Mouse (Mus musculus) kidney, embryonic 14.5 days (tissue): ENCODE data around the gene Nde1. TPM values are rescaled to one million over a fixed set of nuclear protein-coding genes. Genes with fewer than 3 reads are reported as not detected.

ENCODE experiments used
- ATAC-seq: fragments of 200-750 bp; cut with Nextera tagmentation; 2 replicates; pipeline ENCODE4 v1.8.0; 2017; ENCODE audit warnings: moderate number of reproducible peaks, mild to moderate bottlenecking, moderate TSS enrichment, moderate library complexity; ENCODE audit not compliant: low FRiP score, low TSS enrichment
- H3K27ac ChIP-seq: fragments of 300-500 bp; sonication (generic); 2 replicates; pipeline ENCODE4 v1.5.1; 2014; ENCODE audit warnings: low read depth, mild to moderate bottlenecking, low read length, moderate library complexity, mixed read lengths
- H3K27me3 ChIP-seq: fragments of 300-500 bp; sonication (generic); 2 replicates; pipeline ENCODE4 v1.6.1; 2014; ENCODE audit warnings: mild to moderate bottlenecking, low read length; ENCODE audit not compliant: control insufficient read depth, insufficient read depth
- H3K36me3 ChIP-seq: fragments of 300-500 bp; sonication (generic); 2 replicates; pipeline ENCODE4 v1.6.1; 2014; ENCODE audit warnings: low read length, mixed read lengths; ENCODE audit not compliant: control insufficient read depth, insufficient read depth
- H3K4me1 ChIP-seq: fragments of 300-500 bp; sonication (generic); 2 replicates; pipeline ENCODE4 v1.6.1; 2014; ENCODE audit warnings: low read length, mixed read lengths; ENCODE audit not compliant: control insufficient read depth, insufficient read depth
- H3K4me2 ChIP-seq: fragments of 300-500 bp; sonication (generic); replicated peaks from 2 replicates; pipeline ENCODE4 v1.6.1; 2014; ENCODE audit warnings: low read depth, mild to moderate bottlenecking, low read length
- H3K4me3 ChIP-seq: fragments of 300-500 bp; sonication (generic); 2 replicates; pipeline ENCODE4 v1.5.1; 2014; ENCODE audit warnings: mild to moderate bottlenecking, low read length
- H3K9ac ChIP-seq: fragments of 300-500 bp; sonication (generic); 2 replicates; pipeline ENCODE4 v1.6.1; 2014; ENCODE audit warnings: low read depth, mild to moderate bottlenecking, low read length, moderate library complexity
- H3K9me3 ChIP-seq: fragments of 300-500 bp; sonication (generic); 2 replicates; pipeline ENCODE4 v1.6.1; 2016; ENCODE audit warnings: low read length; ENCODE audit not compliant: control insufficient read depth
- WGBS: fragments of 180-500 bp; shearing (Covaris S2); extraction: QIAGEN DNeasy Blood & Tissue Kit; methylation state at CpG from one replicate; pipeline ENCODE4 v1.1.7; 2014; 5-methylcytosine and 5-hydroxymethylcytosine counted together
- polyA plus RNA-seq: library from polyadenylated mRNA; unstranded; fragments of >200 nt; fragmentation: Nextera tagmentation; extraction: Ambion mirVana; gene quantifications from 2 replicates; pipeline ENCODE4 v1.2.1, GENCODE M21; 2014

Gene Nde1
- 94.9 and 147 TPM in 2 replicates for polyA plus RNA-seq

GRCm38 (mm10) chr16:14162988-14163416 is at the start of gene Nde1, which contains the start of gene Marf1:
Nde1 (plus strand) TSS chr16:14163275.
Marf1 (minus strand) TSS chr16:14163351.
- Histone ChIP-seq H3K4me3 (peak within 1 kb of the TSS; percentile 85), H3K27me3 (no peaks in the 10 kb centered on the region)
- 1% methylated on average over 43 of the region's 43 CpGs for WGBS

DNA sequence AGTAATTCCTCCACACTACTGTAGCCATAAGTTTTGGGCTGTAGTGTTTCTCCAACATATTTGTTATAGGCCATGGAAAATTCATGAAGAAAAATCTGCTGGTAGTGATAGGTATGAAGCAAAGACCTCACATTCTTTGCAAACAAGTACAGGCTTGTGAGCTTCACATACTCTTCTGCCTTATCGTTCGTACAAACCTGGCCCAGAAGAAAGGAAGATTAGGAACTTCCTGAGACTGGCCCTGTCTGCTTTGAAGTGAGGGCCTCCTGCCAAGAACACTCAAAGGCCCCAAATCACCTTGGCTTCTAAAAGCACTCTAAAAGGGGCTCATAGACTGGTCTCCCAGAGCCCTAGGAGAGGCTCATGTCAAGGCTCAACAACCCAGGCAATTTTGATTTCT is 45.8 kb upstream of the Nde1 start:
- H3K36me3 ChIP-seq: peaks cover 70% of the 10 kb centered on the region
- no peak overlapping the region for H3K4me3 ChIP-seq

More at GRCm38 (mm10) chr16:14162988-14163416, at the start of gene Nde1, which contains the start of gene Marf1:
- Histone ChIP-seq H3K36me3 (peaks cover 2% of the 10 kb centered on the region; the same call in 1 of the 2 replicates), H3K9ac (peak within 1 kb of the TSS; percentile 85), H3K4me2 (peak within 1 kb of the TSS; percentile 46), H3K4me1 (peaks cover 12% of the 10 kb centered on the region), H3K27ac (peak within 1 kb of the TSS; percentile 91), H3K9me3 (no peaks in the 10 kb centered on the region)
- peak; percentile 91 for ATAC-seq

GRCm38 (mm10) chr16:14120941-14121340 is 42.1 kb upstream of the Nde1 start:
- Histone ChIP-seq H3K36me3 (peaks cover 74% of the 10 kb centered on the region), H3K27ac (no peak overlapping the region), H3K27me3 (no peaks in the 10 kb centered on the region), H3K9ac (no peak overlapping the region), H3K9me3 (no peaks in the 10 kb centered on the region), H3K4me2 (no peak overlapping the region), H3K4me3 (no peak overlapping the region), H3K4me1 (no peaks in the 10 kb centered on the region)
- 96% methylated on average over 5 of the region's 5 CpGs for WGBS
- no peak for ATAC-seq

More for the DNA sequence above, 45.8 kb upstream of the Nde1 start:
- Histone ChIP-seq H3K9me3 (no peaks in the 10 kb centered on the region), H3K4me2 (no peak overlapping the region), H3K27ac (no peak overlapping the region), H3K4me1 (no peaks in the 10 kb centered on the region), H3K9ac (no peak overlapping the region), H3K27me3 (no peaks in the 10 kb centered on the region)
- ATAC-seq: no peak
- 83% methylated on average over 2 of the region's 2 CpGs for WGBS

DNA sequence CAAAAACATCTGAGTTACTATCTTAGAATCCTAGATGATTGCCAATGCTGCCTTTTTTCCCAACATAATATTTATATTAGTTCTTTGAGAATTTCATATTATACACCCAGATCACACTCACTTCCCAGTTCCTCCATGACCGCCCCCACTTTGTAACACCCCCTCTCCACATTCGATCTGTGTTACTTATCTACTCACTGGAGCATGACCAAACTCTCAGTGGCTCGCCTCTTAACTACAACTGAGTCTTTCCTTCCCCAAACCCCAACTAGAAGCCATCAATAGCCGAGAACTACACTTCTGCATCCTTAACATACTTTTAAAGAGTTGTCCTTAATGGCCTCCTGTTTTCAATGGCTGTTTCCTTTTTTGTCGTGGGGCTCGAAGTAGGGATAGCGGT is 41.5 kb upstream of the Nde1 start:
- WGBS: 93% methylated on average over 7 of the region's 7 CpGs
- H3K4me2 ChIP-seq: no peak overlapping the region
- H3K36me3 ChIP-seq: peaks cover 75% of the 10 kb centered on the region
- no peak overlapping the region for H3K4me3 ChIP-seq
- H3K27me3 ChIP-seq: no peaks in the 10 kb centered on the region
- no peak for ATAC-seq
- no peaks in the 10 kb centered on the region for H3K4me1 ChIP-seq
- no peak overlapping the region for H3K27ac ChIP-seq
- H3K9ac ChIP-seq: no peak overlapping the region
- no peaks in the 10 kb centered on the region for H3K9me3 ChIP-seq

- Histone ChIP-seq H3K27me3 (no peaks in the 10 kb centered on the region), H3K36me3 (peaks cover 76% of the 10 kb centered on the region), H3K9ac (no peak overlapping the region), H3K4me3 (no peak overlapping the region), H3K27ac (no peak overlapping the region), H3K4me2 (no peak overlapping the region), H3K4me1 (no peaks in the 10 kb centered on the region), H3K9me3 (no peaks in the 10 kb centered on the region)
- no peak for ATAC-seq
Observed at GRCm38 (mm10) chr16:14122586-14122985, 40.5 kb upstream of the Nde1 start.

GRCm38 (mm10) chr16:14123901-14124300 is 39.2 kb upstream of the Nde1 start:
- 72% methylated on average over 2 of the region's 2 CpGs for WGBS
- H3K4me3 ChIP-seq: no peak overlapping the region
- H3K27ac ChIP-seq: no peak overlapping the region
- H3K36me3 ChIP-seq: peaks cover 85% of the 10 kb centered on the region
- no peaks in the 10 kb centered on the region for H3K9me3 ChIP-seq
- no peak overlapping the region for H3K9ac ChIP-seq
- H3K4me1 ChIP-seq: no peaks in the 10 kb centered on the region
- H3K27me3 ChIP-seq: no peaks in the 10 kb centered on the region
- no peak overlapping the region for H3K4me2 ChIP-seq
- ATAC-seq: no peak

GRCm38 (mm10) chr16:14124709-14125108 is 38.4 kb upstream of the Nde1 start:
- Histone ChIP-seq H3K27ac (no peak overlapping the region), H3K4me3 (no peak overlapping the region), H3K27me3 (no peaks in the 10 kb centered on the region), H3K9me3 (no peaks in the 10 kb centered on the region), H3K4me1 (no peaks in the 10 kb centered on the region), H3K9ac (no peak overlapping the region), H3K4me2 (no peak overlapping the region), H3K36me3 (peaks cover 89% of the 10 kb centered on the region)
- WGBS: 96% methylated on average over 7 of the region's 7 CpGs
- no peak for ATAC-seq

- H3K27ac ChIP-seq: no peak overlapping the region
- H3K27me3 ChIP-seq: no peaks in the 10 kb centered on the region
- no peaks in the 10 kb centered on the region for H3K9me3 ChIP-seq
- H3K4me3 ChIP-seq: no peak overlapping the region
- no peak overlapping the region for H3K9ac ChIP-seq
- 88% methylated on average over 1 of the region's 1 CpGs for WGBS
- H3K36me3 ChIP-seq: peaks cover 91% of the 10 kb centered on the region
- H3K4me1 ChIP-seq: no peaks in the 10 kb centered on the region
- no peak for ATAC-seq
- H3K4me2 ChIP-seq: no peak overlapping the region
Observed at GRCm38 (mm10) chr16:14125253-14125652, 37.8 kb upstream of the Nde1 start.

DNA sequence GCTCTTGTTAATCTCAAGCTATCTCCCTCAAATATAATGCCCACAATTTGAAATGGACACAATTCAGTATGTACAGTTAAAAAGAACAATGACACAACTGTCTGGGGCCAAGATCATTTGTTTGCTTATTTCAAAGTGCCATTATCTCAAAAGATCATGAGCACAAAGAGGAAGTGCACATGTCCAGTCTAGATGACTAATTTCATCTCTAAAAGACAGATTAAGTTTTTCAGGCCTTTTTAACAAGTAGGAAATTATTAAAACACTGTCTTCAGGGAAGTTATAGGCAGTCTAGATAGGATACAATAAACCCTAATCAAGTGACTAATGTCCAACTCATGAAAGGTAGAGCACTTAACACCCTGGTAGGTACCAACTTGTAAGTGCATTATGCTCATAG is 34.1 kb upstream of the Nde1 start:
- Histone ChIP-seq H3K27me3 (no peaks in the 10 kb centered on the region), H3K36me3 (peaks cover 95% of the 10 kb centered on the region), H3K9me3 (no peaks in the 10 kb centered on the region), H3K9ac (no peak overlapping the region), H3K27ac (no peak overlapping the region), H3K4me2 (no peak overlapping the region), H3K4me3 (no peak overlapping the region), H3K4me1 (no peaks in the 10 kb centered on the region)
- ATAC-seq: no peak
